9 mouse cellular contexts compared by ENCODE assay signal in genomic region chr6:48594043-48594738, GRCm38 (mm10). TPM values are rescaled to one million over a fixed set of nuclear protein-coding genes. Genes with fewer than 3 reads are reported as not detected.
A peak's percentile ranks its signal among the peaks of the same experiment; 100 is the strongest.
DNase-seq lines count a peak whose midpoint lies in the region; ATAC-seq lines count a peak whose summit lies in the region.
"Had no signal": no experiment of that assay in that cellular context is flagged by ENCODE, and none has a peak within 500 bp of the region (broad histone marks: within the 10 kb centered on the region; RNA-seq: fewer than 3 reads in every experiment).

No protein-coding gene starts in this region.

- H3K4me1 ChIP-seq in forebrain, embryonic 13.5 days, result peaks cover 18% of the 10 kb centered on the region
- H3K4me1 ChIP-seq in hindbrain, embryonic 14.5 days (replicated peaks; ENCODE audit: control insufficient read depth, insufficient read depth, low read length), result peaks cover 18% of the 10 kb centered on the region
- H3K4me1 ChIP-seq in limb, embryonic 15.5 days, result peaks cover 24% of the 10 kb centered on the region
- H3K4me1 ChIP-seq in midbrain, embryonic 16.5 days (ENCODE audit: control insufficient read depth, insufficient read depth, low read length), result peaks cover 16% of the 10 kb centered on the region

- ATAC-seq in forebrain, embryonic 13.5 days, result peak; percentile 70
- peak; percentile 85 for ATAC-seq in hindbrain, embryonic 14.5 days (ENCODE audit: low FRiP score)
- ATAC-seq in limb, embryonic 15.5 days (ENCODE audit: insufficient number of reproducible peaks, low FRiP score, low TSS enrichment, low read depth), result 0 out of 2 replicates have a peak, but pooled peaks have one; percentile 9
- ATAC-seq in midbrain, embryonic 16.5 days, result peak; percentile 85

- peak; percentile 28 for DNase-seq in ovary, postnatal 14 days (ENCODE audit: low spot score)
- DNase-seq in ovary, postnatal 10 days (ENCODE audit: low spot score), result no peak
- peak; percentile 80 for DNase-seq in adrenal gland, adult 2 months
- DNase-seq in hindbrain, embryonic 14.5 days (ENCODE audit: low spot score), result peak; percentile 70
- no peak for DNase-seq in spleen, postnatal 14 days (ENCODE audit: low spot score in 2 of 2)

- no peaks in the 10 kb centered on the region for H3K27me3 ChIP-seq in forebrain, embryonic 13.5 days
- H3K27me3 ChIP-seq in hindbrain, embryonic 14.5 days (ENCODE audit: control insufficient read depth, insufficient read depth, low read length), result no peaks in the 10 kb centered on the region
- H3K27me3 ChIP-seq in limb, embryonic 15.5 days, result no peaks in the 10 kb centered on the region
- no peaks in the 10 kb centered on the region for H3K27me3 ChIP-seq in midbrain, embryonic 16.5 days (ENCODE audit: control insufficient read depth, insufficient read depth, low read depth, low read length)

- H3K4me3 ChIP-seq in forebrain, embryonic 13.5 days, result peak overlapping the region; percentile 70
- peak overlapping the region; percentile 70 for H3K4me3 ChIP-seq in hindbrain, embryonic 14.5 days (replicated peaks; ENCODE audit: low read length)
- peak overlapping the region; percentile 83 for H3K4me3 ChIP-seq in limb, embryonic 15.5 days
- peak overlapping the region; percentile 87 for H3K4me3 ChIP-seq in midbrain, embryonic 16.5 days (ENCODE audit: low read depth, low read length)

- H3K36me3 ChIP-seq in forebrain, embryonic 13.5 days (ENCODE audit: poor library complexity, severe bottlenecking), result peaks cover 42% of the 10 kb centered on the region
- H3K36me3 ChIP-seq in hindbrain, embryonic 14.5 days (replicated peaks; ENCODE audit: control insufficient read depth, insufficient read depth), result peaks cover 39% of the 10 kb centered on the region
- peaks cover 33% of the 10 kb centered on the region for H3K36me3 ChIP-seq in limb, embryonic 15.5 days
- H3K36me3 ChIP-seq in midbrain, embryonic 16.5 days (ENCODE audit: control insufficient read depth, insufficient read depth, low read length), result peaks cover 35% of the 10 kb centered on the region

- peak overlapping the region; percentile 84 for H3K9ac ChIP-seq in forebrain, embryonic 13.5 days
- peak overlapping the region; percentile 82 for H3K9ac ChIP-seq in hindbrain, embryonic 14.5 days
- peak overlapping the region; percentile 82 for H3K9ac ChIP-seq in limb, embryonic 15.5 days
- peak overlapping the region; percentile 96 for H3K9ac ChIP-seq in midbrain, embryonic 16.5 days (ENCODE audit: low read depth, low read length)

- H3K9me3 ChIP-seq in forebrain, embryonic 13.5 days (replicated peaks), result peaks cover 25% of the 10 kb centered on the region
- H3K9me3 ChIP-seq in hindbrain, embryonic 14.5 days (ENCODE audit: control insufficient read depth, low read length), result peaks cover 25% of the 10 kb centered on the region
- H3K9me3 ChIP-seq in limb, embryonic 15.5 days, result peaks cover 16% of the 10 kb centered on the region; the same call in 1 of the 2 replicates
- peaks cover 22% of the 10 kb centered on the region; the same call in 1 of the 2 replicates for H3K9me3 ChIP-seq in midbrain, embryonic 16.5 days (replicated peaks; ENCODE audit: control insufficient read depth, low read length, poor library complexity, severe bottlenecking)

- 3% methylated on average over 31 of the region's 41 CpGs for WGBS in forebrain, embryonic 13.5 days
- WGBS in hindbrain, embryonic 14.5 days, result 1% methylated on average over 34 of the region's 41 CpGs
- WGBS in limb, embryonic 15.5 days, result 2% methylated on average over 33 of the region's 41 CpGs
- WGBS in midbrain, embryonic 16.5 days, result under 1% methylated on average over 40 of the region's 41 CpGs

- peak overlapping the region; percentile 89 for H3K27ac ChIP-seq in forebrain, embryonic 13.5 days
- peak overlapping the region; percentile 94 for H3K27ac ChIP-seq in hindbrain, embryonic 14.5 days
- peak overlapping the region; percentile 89 for H3K27ac ChIP-seq in limb, embryonic 15.5 days
- peak overlapping the region; percentile 97 for H3K27ac ChIP-seq in midbrain, embryonic 16.5 days (ENCODE audit: low read length)

- peak overlapping the region; percentile 75 for H3K4me2 ChIP-seq in forebrain, embryonic 13.5 days
- H3K4me2 ChIP-seq in hindbrain, embryonic 14.5 days (replicated peaks), result peak overlapping the region; percentile 72
- H3K4me2 ChIP-seq in limb, embryonic 15.5 days, result peak overlapping the region; percentile 82
- H3K4me2 ChIP-seq in midbrain, embryonic 16.5 days (ENCODE audit: low read length), result peak overlapping the region; percentile 90

RNA-seq across cellular contexts. Expression of gene Gm44965, which starts 0.5 kb away (rescaled TPM):
- not detected for total RNA-seq in adrenal gland, adult 2 months (2021)
- polyA plus RNA-seq in adrenal gland, adult 2 months (2012; rRNA removed), result not detected in 2 replicates
- 1.7 TPM in 1 of 2 replicates, not detected in the other for polyA plus RNA-seq in forebrain, embryonic 13.5 days (2015; fragmentation: Nextera tagmentation; extraction: Ambion mirVana)
- 0.74 and 0.78 TPM in 2 replicates for polyA plus RNA-seq in hindbrain, embryonic 14.5 days (2014; fragmentation: Nextera tagmentation; extraction: Ambion mirVana)
- 0.79 and 1.1 TPM in 2 replicates for polyA plus RNA-seq in limb, embryonic 15.5 days (2015; fragmentation: Nextera tagmentation; extraction: Ambion mirVana)
- not detected in 2 replicates for polyA plus RNA-seq in midbrain, embryonic 16.5 days (2015; fragmentation: Nextera tagmentation; extraction: Ambion mirVana)
- polyA plus RNA-seq: gonadal fat pad, adult 2 months had no signal

RNA-seq across cellular contexts. Expression of gene Repin1, which starts 0.5 kb away (rescaled TPM):
- total RNA-seq in adrenal gland, adult 2 months (2021), result 10 to 100 TPM; 55.6 to 67.5 TPM
- polyA plus RNA-seq in adrenal gland, adult 2 months (2012; rRNA removed), result 127 and 152 TPM in 2 replicates
- polyA plus RNA-seq in forebrain, embryonic 13.5 days (2015; fragmentation: Nextera tagmentation; extraction: Ambion mirVana), result 35.8 and 38.8 TPM in 2 replicates
- 37.4 and 41.7 TPM in 2 replicates for polyA plus RNA-seq in hindbrain, embryonic 14.5 days (2014; fragmentation: Nextera tagmentation; extraction: Ambion mirVana)
- polyA plus RNA-seq in limb, embryonic 15.5 days (2015; fragmentation: Nextera tagmentation; extraction: Ambion mirVana), result 21.0 and 23.9 TPM in 2 replicates
- 48.2 and 48.8 TPM in 2 replicates for polyA plus RNA-seq in midbrain, embryonic 16.5 days (2015; fragmentation: Nextera tagmentation; extraction: Ambion mirVana)

RNA-seq across cellular contexts. Expression of gene Gm45021, which starts 4.8 kb away (rescaled TPM):
- total RNA-seq in adrenal gland, adult 2 months (2021), result not detected
- not detected in 2 replicates for polyA plus RNA-seq in adrenal gland, adult 2 months (2012; rRNA removed)
- not detected in 2 replicates for polyA plus RNA-seq in forebrain, embryonic 13.5 days (2015; fragmentation: Nextera tagmentation; extraction: Ambion mirVana)
- polyA plus RNA-seq in hindbrain, embryonic 14.5 days (2014; fragmentation: Nextera tagmentation; extraction: Ambion mirVana), result not detected in 2 replicates
- not detected in 2 replicates for polyA plus RNA-seq in limb, embryonic 15.5 days (2015; fragmentation: Nextera tagmentation; extraction: Ambion mirVana)
- not detected in 2 replicates for polyA plus RNA-seq in midbrain, embryonic 16.5 days (2015; fragmentation: Nextera tagmentation; extraction: Ambion mirVana)
- polyA plus RNA-seq: gonadal fat pad, adult 2 months had no signal

RNA-seq across cellular contexts. Expression of gene Zfp775, which starts 7.7 kb away (rescaled TPM):
- 1 to 10 TPM; 7.4 to 8.7 TPM for total RNA-seq in adrenal gland, adult 2 months (2021)
- polyA plus RNA-seq in adrenal gland, adult 2 months (2012; rRNA removed), result 14.8 and 16.8 TPM in 2 replicates
- 13.4 and 13.8 TPM in 2 replicates for polyA plus RNA-seq in forebrain, embryonic 13.5 days (2015; fragmentation: Nextera tagmentation; extraction: Ambion mirVana)
- polyA plus RNA-seq in hindbrain, embryonic 14.5 days (2014; fragmentation: Nextera tagmentation; extraction: Ambion mirVana), result 11.8 and 13.6 TPM in 2 replicates
- polyA plus RNA-seq in limb, embryonic 15.5 days (2015; fragmentation: Nextera tagmentation; extraction: Ambion mirVana), result 5.1 and 5.4 TPM in 2 replicates
- 14.1 and 16.7 TPM in 2 replicates for polyA plus RNA-seq in midbrain, embryonic 16.5 days (2015; fragmentation: Nextera tagmentation; extraction: Ambion mirVana)

RNA-seq across cellular contexts. Expression of gene Rarres2, which starts 21.6 kb away (rescaled TPM):
- 100 to 1,000 TPM in 1 of 2 experiments, 10 to 100 TPM in 1; 73.4 to 101 TPM for total RNA-seq in adrenal gland, adult 2 months (2021)
- 29.3 and 41.8 TPM in 2 replicates for polyA plus RNA-seq in adrenal gland, adult 2 months (2012; rRNA removed)
- 1.8 and 2.5 TPM in 2 replicates for polyA plus RNA-seq in forebrain, embryonic 13.5 days (2015; fragmentation: Nextera tagmentation; extraction: Ambion mirVana)
- 5.2 and 8.2 TPM in 2 replicates for polyA plus RNA-seq in hindbrain, embryonic 14.5 days (2014; fragmentation: Nextera tagmentation; extraction: Ambion mirVana)
- polyA plus RNA-seq in limb, embryonic 15.5 days (2015; fragmentation: Nextera tagmentation; extraction: Ambion mirVana), result 24.8 and 30.5 TPM in 2 replicates
- 5.3 and 5.7 TPM in 2 replicates for polyA plus RNA-seq in midbrain, embryonic 16.5 days (2015; fragmentation: Nextera tagmentation; extraction: Ambion mirVana)

Comparison
In these comparisons a context has a peak if more than half of its experiments do, and no peak if none do; other contexts are left out.
1. DNase-seq: peak in ovary, postnatal 14 days (single experiment), adrenal gland, adult 2 months (single experiment) and hindbrain, embryonic 14.5 days (single experiment); none in ovary, postnatal 10 days (single experiment) and spleen, postnatal 14 days (0 of 2).
2. ATAC-seq: peak in every context shown above with its lines; median percentile 85 in hindbrain, embryonic 14.5 days; 85 in midbrain, embryonic 16.5 days; 70 in forebrain, embryonic 13.5 days; 9 in limb, embryonic 15.5 days.
3. Peak in every context shown above with its lines, with median percentiles within 50 percentile points of each other: H3K27ac ChIP-seq, H3K4me2 ChIP-seq, H3K4me3 ChIP-seq and H3K9ac ChIP-seq.